Mouse (Mus musculus) limb, embryonic 12.5 days (tissue): ENCODE measurements at regions not wholly inside any gene's neighbourhood (a gene's known extent, or its start where the extent isn't known, plus 50 kb on each side); places are given as distances from the start of the nearest gene placed in this dataset.

Source experiments
- ATAC-seq: fragments of 200-750 bp; cut with Nextera tagmentation; 2 replicates; pipeline ENCODE4 v1.8.0; 2017; ENCODE audit warnings: low read depth, moderate TSS enrichment; ENCODE audit not compliant: insufficient number of reproducible peaks, insufficient read depth, low FRiP score, low TSS enrichment
- H3K27ac ChIP-seq: fragments of 300-500 bp; sonication (generic); 2 replicates; pipeline ENCODE4 v1.5.1; 2016; ENCODE audit warnings: mild to moderate bottlenecking, moderate library complexity
- H3K27me3 ChIP-seq: fragments of 300-500 bp; sonication (generic); 2 replicates; pipeline ENCODE4 v1.6.1; 2016; ENCODE audit warnings: mild to moderate bottlenecking, moderate library complexity
- H3K36me3 ChIP-seq: fragments of 300-500 bp; sonication (generic); 2 replicates; pipeline ENCODE4 v1.6.1; 2016; ENCODE audit warnings: mild to moderate bottlenecking, moderate library complexity
- H3K4me1 ChIP-seq: fragments of 300-500 bp; sonication (generic); replicated peaks from 2 replicates; pipeline ENCODE4 v1.6.1; 2016
- H3K4me2 ChIP-seq: fragments of 300-500 bp; sonication (generic); 2 replicates; pipeline ENCODE4 v1.6.1; 2016; ENCODE audit warnings: mild to moderate bottlenecking, moderate library complexity
- H3K4me3 ChIP-seq: fragments of 300-500 bp; sonication (generic); replicated peaks from 2 replicates; pipeline ENCODE4 v1.5.1; 2016; ENCODE audit warnings: mild to moderate bottlenecking
- H3K9ac ChIP-seq: fragments of 300-500 bp; sonication (generic); replicated peaks from 2 replicates; pipeline ENCODE4 v1.6.1; 2016; ENCODE audit warnings: mild to moderate bottlenecking, moderate library complexity
- H3K9me3 ChIP-seq: fragments of 300-500 bp; sonication (generic); 2 replicates; pipeline ENCODE4 v1.6.1; 2016; ENCODE audit warnings: mild to moderate bottlenecking, moderate library complexity
- WGBS: fragments of 180-500 bp; shearing (Covaris S2); methylation state at CpG from one replicate; pipeline ENCODE4 v1.1.7; 2016; 5-methylcytosine and 5-hydroxymethylcytosine counted together

GRCm38 (mm10) chr1:41887556-41887955 is 808.0 kb upstream of the Pou3f3 start:
- ATAC-seq: no peak
- no peak overlapping the region for H3K27ac ChIP-seq
- no peak overlapping the region for H3K4me3 ChIP-seq
- H3K9me3 ChIP-seq: no peaks in the 10 kb centered on the region
- no peak overlapping the region for H3K4me2 ChIP-seq
- 0 out of 2 replicates have a peak, but pooled peaks cover 4% of the 10 kb centered on the region for H3K27me3 ChIP-seq
- 82% methylated on average over 8 of the region's 8 CpGs for WGBS
- no peak overlapping the region for H3K9ac ChIP-seq
- H3K4me1 ChIP-seq: peaks cover 46% of the 10 kb centered on the region
- H3K36me3 ChIP-seq: no peaks in the 10 kb centered on the region

- 12% methylated on average over 2 of the region's 2 CpGs for WGBS
- Histone ChIP-seq H3K4me1 (peaks cover 47% of the 10 kb centered on the region), H3K27ac (no peak overlapping the region), H3K4me3 (no peak overlapping the region), H3K9ac (no peak overlapping the region), H3K4me2 (no peak overlapping the region), H3K27me3 (0 out of 2 replicates have a peak, but pooled peaks cover 4% of the 10 kb centered on the region), H3K9me3 (no peaks in the 10 kb centered on the region), H3K36me3 (no peaks in the 10 kb centered on the region)
- ATAC-seq: no peak
These were observed 807.4 kb upstream of the Pou3f3 start for GRCm38 (mm10) chr1:41888213-41888612.

DNA sequence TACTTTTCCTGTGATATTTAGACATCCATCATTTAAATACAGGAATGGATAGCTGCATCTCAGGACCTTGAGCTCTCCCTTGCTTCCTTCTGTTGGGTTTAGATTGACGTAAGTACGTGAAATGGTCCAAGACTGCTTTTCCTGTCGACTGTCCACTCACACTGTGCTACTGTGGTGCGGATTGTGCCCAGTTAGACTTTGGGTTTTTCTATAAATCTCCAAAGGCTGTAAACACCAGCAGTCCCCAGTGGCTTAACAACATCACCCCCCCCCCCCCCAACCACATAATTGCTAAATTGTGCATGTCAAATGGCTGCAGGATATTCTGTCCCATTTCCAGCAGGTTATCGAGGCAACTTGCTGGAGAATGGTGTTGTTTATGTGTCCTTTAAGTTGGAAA is 806.6 kb upstream of the Pou3f3 start:
- Histone ChIP-seq H3K9me3 (no peaks in the 10 kb centered on the region), H3K27ac (no peak overlapping the region), H3K4me3 (no peak overlapping the region), H3K4me1 (peaks cover 47% of the 10 kb centered on the region), H3K27me3 (0 out of 2 replicates have a peak, but pooled peaks cover 4% of the 10 kb centered on the region), H3K9ac (no peak overlapping the region), H3K4me2 (no peak overlapping the region), H3K36me3 (no peaks in the 10 kb centered on the region)
- WGBS: 36% methylated on average over 5 of the region's 5 CpGs
- ATAC-seq: no peak

GRCm38 (mm10) chr1:41889940-41890339 is 805.6 kb upstream of the Pou3f3 start:
- no peak overlapping the region for H3K4me2 ChIP-seq
- H3K36me3 ChIP-seq: no peaks in the 10 kb centered on the region
- H3K27ac ChIP-seq: no peak overlapping the region
- peaks cover 47% of the 10 kb centered on the region for H3K4me1 ChIP-seq
- 0 out of 2 replicates have a peak, but pooled peaks cover 4% of the 10 kb centered on the region for H3K27me3 ChIP-seq
- H3K4me3 ChIP-seq: no peak overlapping the region
- 81% methylated on average over 6 of the region's 6 CpGs for WGBS
- no peak for ATAC-seq
- H3K9ac ChIP-seq: no peak overlapping the region
- no peaks in the 10 kb centered on the region for H3K9me3 ChIP-seq

DNA sequence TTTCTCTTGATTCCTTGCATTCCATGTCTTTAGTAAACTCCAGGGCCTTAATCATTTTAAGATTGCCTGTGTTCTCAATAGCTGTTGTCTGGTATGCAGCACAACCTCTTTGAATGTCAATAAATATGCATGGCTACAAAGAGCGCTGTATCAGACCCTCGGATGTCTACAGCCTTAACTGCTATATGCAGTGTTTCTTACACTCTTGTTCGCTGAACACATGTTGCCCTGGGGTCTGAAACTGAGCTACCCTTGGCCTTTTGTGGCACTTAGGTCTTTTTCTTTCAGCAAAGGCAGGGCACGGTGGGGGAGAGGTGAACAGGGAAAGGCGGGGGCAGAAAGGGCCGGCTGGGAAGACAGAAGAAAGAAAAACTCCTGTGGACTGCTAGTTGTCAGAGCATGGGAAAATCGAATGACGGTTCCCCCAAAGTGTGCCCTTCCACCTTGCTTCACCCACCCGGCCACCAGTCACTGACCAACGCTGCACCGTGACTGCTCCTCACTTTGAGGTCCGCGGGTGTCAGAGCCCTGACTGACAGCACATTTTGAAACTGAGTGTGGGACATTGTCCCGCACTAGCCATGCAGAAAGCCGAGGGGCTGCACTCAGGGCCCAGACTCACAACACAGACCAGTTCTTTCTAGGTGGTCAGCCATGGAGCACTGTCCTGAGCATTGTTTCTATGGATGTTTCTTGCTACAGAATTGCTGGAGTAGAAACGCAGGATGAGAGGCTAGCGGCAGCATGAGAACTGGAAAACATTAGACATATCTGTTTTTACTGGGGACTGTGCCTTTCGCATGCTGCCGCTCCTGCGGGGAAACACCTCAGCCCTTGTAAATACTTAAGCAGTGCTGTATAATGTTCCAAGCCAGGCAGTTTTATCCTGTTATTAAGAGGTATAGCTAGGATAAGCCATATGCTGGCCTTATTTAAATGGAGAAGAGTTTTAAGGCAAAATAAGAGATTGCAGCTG is 804.6 kb upstream of the Pou3f3 start:
- Histone ChIP-seq H3K4me1 (peaks cover 36% of the 10 kb centered on the region), H3K4me2 (no peak overlapping the region), H3K9ac (no peak overlapping the region), H3K27me3 (0 out of 2 replicates have a peak, but pooled peaks cover 4% of the 10 kb centered on the region), H3K4me3 (no peak overlapping the region), H3K9me3 (no peaks in the 10 kb centered on the region), H3K36me3 (no peaks in the 10 kb centered on the region), H3K27ac (0 out of 2 replicates have a peak overlapping the region, but pooled peaks have one; percentile 7)
- WGBS: 65% methylated on average over 20 of the region's 20 CpGs
- ATAC-seq: no peak

- ATAC-seq: no peak
- H3K4me2 ChIP-seq: no peak overlapping the region
- no peak overlapping the region for H3K27ac ChIP-seq
- no peak overlapping the region for H3K9ac ChIP-seq
- WGBS: 91% methylated on average over 11 of the region's 11 CpGs
- H3K9me3 ChIP-seq: no peaks in the 10 kb centered on the region
- H3K27me3 ChIP-seq: 0 out of 2 replicates have a peak, but pooled peaks cover 4% of the 10 kb centered on the region
- no peak overlapping the region for H3K4me3 ChIP-seq
- H3K36me3 ChIP-seq: no peaks in the 10 kb centered on the region
- peaks cover 34% of the 10 kb centered on the region for H3K4me1 ChIP-seq
These were observed 803.8 kb upstream of the Pou3f3 start for GRCm38 (mm10) chr1:41891730-41892129.

- peak; percentile 82 for ATAC-seq
- Histone ChIP-seq H3K27ac (no peak overlapping the region), H3K4me3 (no peak overlapping the region), H3K4me2 (no peak overlapping the region), H3K27me3 (0 out of 2 replicates have a peak, but pooled peaks cover 4% of the 10 kb centered on the region), H3K4me1 (peaks cover 34% of the 10 kb centered on the region), H3K9ac (no peak overlapping the region), H3K36me3 (no peaks in the 10 kb centered on the region), H3K9me3 (no peaks in the 10 kb centered on the region)
- 19% methylated on average over 2 of the region's 2 CpGs for WGBS
These were observed 803.2 kb upstream of the Pou3f3 start for GRCm38 (mm10) chr1:41892376-41892775.

DNA sequence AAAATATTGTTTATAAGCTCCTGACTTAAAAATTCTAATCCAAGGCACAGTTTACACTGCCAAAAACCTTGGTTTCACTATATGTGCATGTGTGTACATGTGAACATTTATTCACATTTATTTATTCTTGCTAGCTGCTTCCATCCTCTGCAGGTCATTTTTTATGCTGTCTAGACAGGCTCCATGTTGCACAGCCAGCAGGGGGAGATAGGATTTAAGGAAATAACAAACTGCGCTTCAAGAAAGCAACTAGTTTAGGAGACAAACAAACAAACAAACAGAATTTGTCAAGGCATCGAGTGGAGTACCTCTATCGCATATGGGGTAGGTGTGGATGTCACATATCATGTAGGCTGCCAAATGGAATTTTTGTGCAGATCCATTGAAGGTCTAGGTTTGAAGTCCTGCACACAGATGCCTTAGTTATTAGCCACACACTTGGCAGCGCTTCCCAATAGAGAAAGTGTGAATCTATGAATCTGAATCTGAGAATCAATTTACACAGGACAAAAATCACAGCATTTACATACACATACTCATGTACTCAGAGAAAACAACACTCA is 797.7 kb upstream of the Pou3f3 start:
- Histone ChIP-seq H3K27ac (no peak overlapping the region), H3K4me2 (no peak overlapping the region), H3K4me1 (no peaks in the 10 kb centered on the region), H3K36me3 (no peaks in the 10 kb centered on the region), H3K4me3 (no peak overlapping the region), H3K9me3 (no peaks in the 10 kb centered on the region), H3K27me3 (no peaks in the 10 kb centered on the region), H3K9ac (no peak overlapping the region)
- 77% methylated on average over 4 of the region's 4 CpGs for WGBS
- ATAC-seq: no peak

GRCm38 (mm10) chr1:41900370-41900769 is 795.2 kb upstream of the Pou3f3 start:
- no peaks in the 10 kb centered on the region for H3K36me3 ChIP-seq
- no peaks in the 10 kb centered on the region for H3K9me3 ChIP-seq
- WGBS: 89% methylated on average over 6 of the region's 6 CpGs
- no peak overlapping the region for H3K4me2 ChIP-seq
- no peak overlapping the region for H3K4me3 ChIP-seq
- no peaks in the 10 kb centered on the region for H3K4me1 ChIP-seq
- H3K9ac ChIP-seq: no peak overlapping the region
- ATAC-seq: no peak
- no peaks in the 10 kb centered on the region for H3K27me3 ChIP-seq
- no peak overlapping the region for H3K27ac ChIP-seq

DNA sequence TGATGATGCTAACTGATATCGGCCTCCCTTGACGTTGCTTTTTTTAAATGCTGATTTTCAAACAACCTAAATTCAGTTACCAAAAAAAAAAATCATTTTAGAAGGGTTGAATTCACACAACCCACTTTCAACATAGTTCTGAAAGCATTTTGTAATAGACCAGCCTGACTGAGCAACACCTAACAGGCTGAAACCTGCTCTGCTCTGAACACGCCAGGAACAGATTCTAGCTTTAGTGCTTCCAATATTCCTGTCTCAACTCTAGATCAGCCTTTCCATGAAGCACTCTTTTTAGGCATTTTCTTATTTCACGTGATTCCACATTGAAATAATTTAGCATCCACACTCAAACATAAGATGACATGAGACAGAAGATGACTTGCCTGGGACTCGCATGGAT is 789.6 kb upstream of the Pou3f3 start:
- no peak overlapping the region for H3K27ac ChIP-seq
- no peak overlapping the region for H3K4me2 ChIP-seq
- no peaks in the 10 kb centered on the region for H3K36me3 ChIP-seq
- no peak overlapping the region for H3K4me3 ChIP-seq
- WGBS: 83% methylated on average over 5 of the region's 5 CpGs
- H3K9me3 ChIP-seq: no peaks in the 10 kb centered on the region
- ATAC-seq: no peak
- no peaks in the 10 kb centered on the region for H3K4me1 ChIP-seq
- H3K27me3 ChIP-seq: no peaks in the 10 kb centered on the region
- H3K9ac ChIP-seq: no peak overlapping the region

DNA sequence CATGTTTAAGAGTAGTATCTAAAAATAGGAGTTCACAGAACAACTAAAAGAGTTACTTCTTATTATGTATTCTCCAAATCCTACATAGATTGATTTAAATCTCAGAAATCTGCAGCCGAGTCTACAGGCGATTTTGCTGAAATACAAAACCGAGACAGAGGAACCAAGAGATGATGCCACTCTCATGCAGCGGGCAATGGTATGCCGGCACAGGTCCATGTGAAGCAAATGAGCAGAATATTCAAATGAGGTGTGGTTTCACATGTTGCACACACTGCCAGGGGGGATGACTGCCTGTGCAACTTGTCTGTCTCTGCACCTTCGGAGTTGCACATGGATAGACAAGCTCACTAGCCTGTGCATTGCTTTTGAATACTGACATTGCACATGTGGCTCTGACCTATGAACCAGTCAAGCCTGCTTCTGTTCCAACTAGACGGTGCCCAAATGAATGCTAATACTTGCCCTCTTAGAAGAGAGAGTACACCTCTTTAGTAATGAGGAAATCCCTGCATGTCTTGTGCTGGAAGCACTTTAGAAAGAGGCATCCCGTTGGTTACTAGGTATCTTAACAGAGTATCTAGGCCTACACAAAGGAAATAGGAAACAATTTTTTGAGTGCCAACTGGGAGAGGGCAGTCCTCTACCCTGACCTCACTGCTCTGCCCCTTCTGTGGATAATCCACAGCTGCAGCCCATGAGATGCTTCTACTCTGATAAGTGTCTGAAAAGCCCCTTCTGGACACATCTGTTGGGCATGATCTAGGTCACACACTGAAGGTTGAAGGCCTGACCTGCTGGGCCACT is 787.4 kb upstream of the Pou3f3 start:
- ATAC-seq: no peak
- WGBS: 86% methylated on average over 8 of the region's 8 CpGs

More for the DNA sequence above, 787.4 kb upstream of the Pou3f3 start:
- no peaks in the 10 kb centered on the region for H3K27me3 ChIP-seq
- no peak overlapping the region for H3K9ac ChIP-seq
- H3K4me2 ChIP-seq: no peak overlapping the region
- no peaks in the 10 kb centered on the region for H3K36me3 ChIP-seq
- no peak overlapping the region for H3K4me3 ChIP-seq
- no peaks in the 10 kb centered on the region for H3K4me1 ChIP-seq
- no peaks in the 10 kb centered on the region for H3K9me3 ChIP-seq
- no peak overlapping the region for H3K27ac ChIP-seq
